Mouse (Mus musculus) bone marrow, adult 2 months (tissue): ENCODE data around the gene Pik3c2b. TPM values are rescaled to one million over a fixed set of nuclear protein-coding genes. Genes with fewer than 3 reads are reported as not detected.
A peak's percentile ranks its signal among the peaks of the same experiment; 100 is the strongest.

Source experiments
- H3K27ac ChIP-seq: fragments of 200-500 bp; 2 replicates; pipeline ENCODE4 v1.5.1; 2012; ENCODE audit warnings: low read depth, mild to moderate bottlenecking, control low read depth, inconsistent platforms, low read length; ENCODE audit not compliant: control insufficient read depth, poor library complexity, insufficient read depth
- H3K4me1 ChIP-seq: fragments of 200-500 bp; 2 replicates; pipeline ENCODE4 v1.6.1; 2011; ENCODE audit warnings: low read length; ENCODE audit not compliant: control insufficient read depth, insufficient read depth
- H3K4me3 ChIP-seq: fragments of 200-500 bp; replicated peaks from 2 replicates; pipeline ENCODE3; 2011; ENCODE audit warnings: mild to moderate bottlenecking, low read depth, low read length, control low read depth; ENCODE audit not compliant: control insufficient read depth
- CTCF ChIP-seq: fragments of 200-500 bp; IDR thresholded peaks from 2 replicates; pipeline ENCODE4 v1.5.1; 2011; ENCODE audit warnings: low read length, control low read depth; ENCODE audit not compliant: control insufficient read depth, insufficient read depth
- POLR2A ChIP-seq: fragments of 200-500 bp; IDR thresholded peaks from 2 replicates; pipeline ENCODE4 v1.6.1; 2011; ENCODE audit warnings: low read depth, mild to moderate bottlenecking, control low read depth, low read length, borderline replicate concordance; ENCODE audit not compliant: control insufficient read depth
- WGBS: fragments of 180-500 bp; shearing (Covaris S2); methylation state at CpG from one replicate; pipeline ENCODE4 v1.1.7; 2018; 5-methylcytosine and 5-hydroxymethylcytosine counted together
- polyA plus RNA-seq: library from polyadenylated mRNA; stranded (reverse); fragments of >200 nt; gene quantifications from 2 replicates; pipeline ENCODE4 v1.2.4, GENCODE M21; 2011; ENCODE audit warnings: low replicate concordance; ENCODE audit not compliant: missing spikeins, insufficient read depth, insufficient read length

Pik3c2b gene
- polyA plus RNA-seq, 1 experiment: 17.9 TPM

DNA sequence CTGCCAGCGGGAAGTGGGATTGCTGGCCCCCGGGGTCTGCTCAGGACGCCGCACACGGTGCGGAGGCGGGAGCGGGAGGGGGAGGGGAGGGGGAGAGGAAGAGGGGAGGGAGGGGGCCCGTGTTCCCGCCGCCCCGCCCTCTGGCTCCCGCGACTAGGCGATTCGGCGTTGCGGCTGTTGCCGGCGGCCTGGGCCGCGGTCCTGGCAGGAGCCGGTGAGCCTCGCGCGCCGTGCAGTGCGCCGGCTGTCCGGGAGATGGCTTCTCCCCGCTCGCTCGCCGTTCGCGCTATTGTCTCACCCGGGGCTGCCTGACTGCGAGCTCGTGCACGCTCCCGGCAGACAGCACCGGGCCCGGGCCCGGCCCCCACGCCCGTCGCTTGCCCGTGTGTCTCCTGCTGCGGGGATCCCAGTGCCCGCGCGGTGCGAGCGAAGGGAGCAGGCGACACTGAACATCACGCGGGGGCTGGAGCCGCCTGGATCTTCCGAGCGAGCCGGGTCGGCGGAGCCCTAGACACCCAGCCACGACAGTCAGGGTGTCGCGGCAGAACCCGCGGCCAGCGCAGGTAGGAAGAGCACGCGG is 484 bp downstream of the Pik3c2b start:
- TF ChIP-seq POLR2A (peak; percentile 32; the same call in 1 of the 2 replicates), CTCF (peak; percentile 30; the same call in 1 of the 2 replicates)
- under 1% methylated on average over 69 of the region's 71 CpGs for WGBS
- peak overlapping the region; percentile 81 for H3K27ac ChIP-seq
- peak overlapping the region; percentile 70 for H3K4me3 ChIP-seq
- H3K4me1 ChIP-seq: no peaks in the 10 kb centered on the region; the same call in 1 of the 2 replicates

DNA sequence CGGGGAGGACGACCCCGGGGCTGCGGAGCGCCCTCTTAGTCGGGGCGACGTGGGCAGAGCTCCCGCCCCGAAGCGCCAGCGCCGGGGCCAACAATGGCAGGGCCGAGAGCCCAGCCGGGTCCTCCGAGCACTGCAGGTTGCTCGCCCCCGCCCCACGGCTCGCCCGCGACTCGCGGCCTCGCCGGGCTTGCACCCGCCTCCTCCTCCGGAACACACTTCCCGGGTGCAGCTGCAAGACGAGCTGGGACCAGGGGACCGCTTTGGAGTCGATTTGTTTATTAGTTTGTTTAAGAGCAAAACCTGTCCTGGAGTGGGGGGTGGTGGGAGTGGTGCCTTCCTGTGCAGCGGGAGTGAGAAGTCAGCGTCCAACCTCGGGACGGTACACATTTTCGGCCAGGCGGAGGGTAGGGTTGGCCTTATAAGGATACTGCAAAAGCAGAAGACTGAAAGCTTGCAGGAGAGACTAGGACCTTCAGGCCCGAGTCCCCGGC is 1.0 kb downstream of the Pik3c2b start:
- no peaks in the 10 kb centered on the region; the same call in 1 of the 2 replicates for H3K4me1 ChIP-seq
- peak overlapping the region; percentile 70 for H3K4me3 ChIP-seq
- H3K27ac ChIP-seq: peak overlapping the region; percentile 81
- TF ChIP-seq POLR2A: no peak
- TF ChIP-seq CTCF: no peak
- under 1% methylated on average over 40 of the region's 40 CpGs for WGBS

DNA sequence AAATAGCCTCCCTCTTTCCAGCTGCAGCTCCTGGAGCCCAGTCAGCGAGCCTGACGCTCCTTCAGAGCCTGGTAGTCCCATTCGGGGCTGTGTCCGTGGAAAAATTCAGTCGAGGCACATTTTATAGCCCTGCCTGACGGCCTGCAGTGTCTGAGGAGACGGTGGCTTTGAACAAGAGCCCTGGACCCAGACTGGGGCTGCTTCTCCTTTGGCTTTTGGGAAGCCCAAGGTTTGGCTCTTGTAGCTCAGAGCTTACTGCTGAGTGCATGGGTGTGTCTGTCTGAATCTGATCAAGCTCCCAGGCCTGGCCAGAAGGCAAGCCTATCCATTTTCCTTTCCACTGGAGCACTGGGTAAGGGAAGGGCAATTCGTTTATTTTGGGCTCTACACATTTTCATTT is 2.1 kb downstream of the Pik3c2b start:
- H3K27ac ChIP-seq: no peak overlapping the region
- 76% methylated on average over 8 of the region's 8 CpGs for WGBS
- peaks cover 1% of the 10 kb centered on the region; the same call in 1 of the 2 replicates for H3K4me1 ChIP-seq
- no peak for TF ChIP-seq CTCF
- TF ChIP-seq POLR2A: no peak
- no peak overlapping the region for H3K4me3 ChIP-seq

DNA sequence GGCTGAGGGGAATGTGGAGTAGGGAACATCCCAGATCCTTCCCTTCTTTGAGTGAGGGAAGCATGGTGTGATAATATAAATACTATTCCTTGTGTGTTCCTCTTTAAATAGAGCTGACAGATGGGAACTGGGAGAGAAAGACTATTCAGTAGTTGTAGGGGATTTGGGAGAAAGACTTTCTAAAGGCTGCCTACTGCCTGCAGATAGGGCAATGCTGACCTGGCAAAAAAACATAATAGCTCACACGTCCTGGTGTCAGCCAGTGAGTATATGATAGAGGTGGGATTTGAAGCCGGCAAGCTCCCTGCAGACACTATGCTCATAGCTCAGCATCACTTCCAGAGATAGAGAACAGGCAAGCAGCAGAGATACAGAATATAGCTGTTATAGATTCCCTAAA is 3.2 kb downstream of the Pik3c2b start:
- H3K27ac ChIP-seq: no peak overlapping the region
- TF ChIP-seq CTCF (no peak), POLR2A (no peak)
- 80% methylated on average over 2 of the region's 2 CpGs for WGBS
- H3K4me1 ChIP-seq: peaks cover 1% of the 10 kb centered on the region
- H3K4me3 ChIP-seq: no peak overlapping the region

DNA sequence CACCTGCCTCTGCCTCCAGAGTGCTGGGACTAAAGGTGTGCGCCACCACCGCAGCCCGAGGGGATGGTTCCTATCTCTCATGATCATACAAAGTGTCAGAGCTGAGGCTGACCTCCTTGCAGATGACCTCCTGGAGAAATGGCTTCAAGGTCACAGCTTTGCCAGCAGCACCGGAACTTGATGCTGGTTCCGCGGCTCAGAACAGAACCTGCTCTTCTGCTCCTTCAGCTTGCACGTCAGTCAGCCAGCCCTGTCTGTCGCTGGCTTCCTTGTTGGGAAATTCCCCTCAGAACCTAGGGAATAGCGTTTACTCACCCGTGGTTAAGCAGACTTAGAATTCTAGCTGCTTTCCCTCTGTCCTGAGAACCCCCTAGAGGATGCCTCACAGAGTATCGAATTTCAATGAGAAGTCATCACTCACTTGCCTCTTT is 4.5 kb downstream of the Pik3c2b start:
- H3K4me1 ChIP-seq: peaks cover 1% of the 10 kb centered on the region
- H3K27ac ChIP-seq: no peak overlapping the region
- 75% methylated on average over 11 of the region's 11 CpGs for WGBS
- H3K4me3 ChIP-seq: no peak overlapping the region
- TF ChIP-seq POLR2A (no peak), CTCF (no peak)

DNA sequence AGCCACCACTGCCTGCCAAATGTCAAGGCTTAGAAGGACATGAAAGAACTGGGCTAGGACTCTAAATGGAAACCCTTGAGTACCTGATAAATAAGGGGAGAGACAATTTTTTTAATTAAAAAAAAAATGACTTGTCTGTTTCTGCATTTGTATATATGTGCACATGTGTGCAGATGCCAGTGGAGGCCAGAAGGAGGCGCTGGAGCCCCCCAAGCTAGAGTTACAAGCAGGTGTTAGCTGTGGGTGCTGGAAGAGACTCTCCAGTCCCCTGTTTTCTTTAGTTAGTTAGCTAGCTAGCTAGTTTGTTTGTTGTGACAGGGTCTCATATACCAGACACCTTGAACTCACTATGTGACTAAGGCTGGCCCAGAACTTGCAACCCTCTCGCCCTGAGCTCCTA is 6.4 kb downstream of the Pik3c2b start:
- 81% methylated on average over 2 of the region's 2 CpGs for WGBS
- peak; percentile 17; the same call in 1 of the 2 replicates for TF ChIP-seq CTCF
- TF ChIP-seq POLR2A: no peak

DNA sequence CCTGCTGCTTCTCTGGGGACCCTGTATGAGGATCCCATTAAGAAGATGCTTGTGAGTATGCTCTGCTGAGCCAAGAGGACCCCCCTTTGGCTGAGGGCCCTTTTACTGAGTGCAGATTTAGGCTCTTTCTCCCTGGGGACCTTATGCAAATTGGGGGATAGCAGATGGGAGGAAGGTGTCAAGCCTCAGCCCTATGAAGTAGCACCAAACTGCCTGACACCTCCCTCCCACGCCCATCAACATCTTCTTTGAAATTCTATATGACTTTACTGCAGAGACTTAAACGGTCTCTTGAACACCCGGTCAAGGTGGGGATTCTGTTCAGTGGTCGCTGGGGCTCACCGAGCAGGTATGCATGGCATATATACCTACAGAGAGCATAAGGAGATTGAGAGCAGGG is 7.6 kb downstream of the Pik3c2b start:
- Histone ChIP-seq H3K27ac (no peak overlapping the region), H3K4me3 (peak overlapping the region; percentile 27), H3K4me1 (peaks cover 3% of the 10 kb centered on the region)
- WGBS: 65% methylated on average over 5 of the region's 5 CpGs
- TF ChIP-seq CTCF (no peak), POLR2A (no peak)

More for the DNA sequence above, 6.4 kb downstream of the Pik3c2b start:
- H3K4me1 ChIP-seq: peaks cover 1% of the 10 kb centered on the region
- no peak overlapping the region for H3K27ac ChIP-seq
- H3K4me3 ChIP-seq: no peak overlapping the region

DNA sequence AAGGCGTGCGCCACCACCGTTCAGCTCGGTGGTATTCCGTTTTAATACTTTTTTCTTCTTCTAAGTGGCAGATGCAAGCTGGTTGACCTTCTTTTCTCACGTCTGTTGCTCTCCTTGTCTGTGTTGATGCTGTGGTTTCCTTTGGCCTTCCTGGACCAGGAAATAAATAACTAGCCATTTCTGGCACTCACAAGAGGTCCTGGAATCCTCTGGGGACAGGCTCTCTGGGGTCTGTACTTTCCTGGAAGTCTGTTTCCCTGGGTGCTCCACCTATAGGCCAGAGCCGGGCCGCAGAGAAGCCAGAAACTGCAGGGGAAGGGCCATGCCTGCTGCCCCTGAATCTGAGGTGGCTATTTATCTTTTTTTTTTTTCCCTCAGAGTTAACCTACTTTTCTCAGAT is 8.9 kb downstream of the Pik3c2b start:
- WGBS: 75% methylated on average over 8 of the region's 8 CpGs
- TF ChIP-seq POLR2A (no peak), CTCF (no peak)

More for the DNA sequence above, 8.9 kb downstream of the Pik3c2b start:
- Histone ChIP-seq H3K4me1 (peaks cover 3% of the 10 kb centered on the region), H3K27ac (no peak overlapping the region), H3K4me3 (no peak overlapping the region)
